Mouse (Mus musculus) neural tube, embryonic 11.5 days (tissue): Measurements from ENCODE around the gene Peak1. TPM values are rescaled to one million over a fixed set of nuclear protein-coding genes. Genes with fewer than 3 reads are reported as not detected.

Experiments used
- ATAC-seq: fragments of 200-750 bp; cut with Nextera tagmentation; 2 replicates; pipeline ENCODE4 v1.8.0; 2017; ENCODE audit warnings: moderate number of reproducible peaks, mild to moderate bottlenecking, moderate TSS enrichment, moderate library complexity; ENCODE audit not compliant: insufficient read depth, low FRiP score, low TSS enrichment
- DNase-seq: peaks from one replicate; pipeline ENCODE4 v3.0.0-alpha.2; 2015; ENCODE audit warnings: low spot score
- H3K27ac ChIP-seq: fragments of 300-500 bp; sonication (generic); 2 replicates; pipeline ENCODE4 v1.5.1; 2014; ENCODE audit warnings: low read depth, mild to moderate bottlenecking, low read length
- H3K27me3 ChIP-seq: fragments of 300-500 bp; sonication (generic); 2 replicates; pipeline ENCODE4 v1.6.1; 2014; ENCODE audit warnings: mild to moderate bottlenecking, low read length, mixed read lengths; ENCODE audit not compliant: control insufficient read depth, insufficient read depth
- H3K36me3 ChIP-seq: fragments of 300-500 bp; sonication (generic); 2 replicates; pipeline ENCODE4 v1.6.1; 2014; ENCODE audit warnings: mild to moderate bottlenecking, low read length, moderate library complexity, mixed read lengths; ENCODE audit not compliant: control insufficient read depth, insufficient read depth
- H3K4me1 ChIP-seq: fragments of 300-500 bp; sonication (generic); 2 replicates; pipeline ENCODE4 v1.6.1; 2014; ENCODE audit warnings: low read length, mixed read lengths; ENCODE audit not compliant: control insufficient read depth, insufficient read depth
- H3K4me2 ChIP-seq: fragments of 300-500 bp; sonication (generic); 2 replicates; pipeline ENCODE4 v1.6.1; 2014; ENCODE audit warnings: low read depth, mild to moderate bottlenecking, moderate library complexity
- H3K4me3 ChIP-seq: fragments of 300-500 bp; sonication (generic); 2 replicates; pipeline ENCODE4 v1.5.1; 2014; ENCODE audit warnings: low read depth, low read length
- H3K9ac ChIP-seq: fragments of 300-500 bp; sonication (generic); 2 replicates; pipeline ENCODE4 v1.6.1; 2014; ENCODE audit warnings: mild to moderate bottlenecking, low read length
- H3K9me3 ChIP-seq: fragments of 300-500 bp; sonication (generic); 2 replicates; pipeline ENCODE4 v1.6.1; 2016; ENCODE audit warnings: low read length; ENCODE audit not compliant: control insufficient read depth
- WGBS: fragments of 180-500 bp; shearing (Covaris S2); extraction: QIAGEN DNeasy Blood & Tissue Kit; methylation state at CpG from one replicate; pipeline ENCODE4 v1.1.7; 2014; 5-methylcytosine and 5-hydroxymethylcytosine counted together
- polyA plus RNA-seq: library from polyadenylated mRNA; unstranded; fragments of >200 nt; fragmentation: Nextera tagmentation; extraction: Ambion mirVana; gene quantifications from 2 replicates; pipeline ENCODE4 v1.2.1, GENCODE M21; 2014

The Peak1 gene
- polyA plus RNA-seq, 1 experiment from 2014 or later: 8.5 TPM

- DNase-seq (no peak), ATAC-seq (no peak)
- no peak overlapping the region for H3K9ac ChIP-seq
- WGBS: 96% methylated on average over 10 of the region's 10 CpGs
- peaks cover 6% of the 10 kb centered on the region for H3K9me3 ChIP-seq
- H3K4me1 ChIP-seq: no peaks in the 10 kb centered on the region
- H3K36me3 ChIP-seq: 0 out of 2 replicates have a peak, but pooled peaks cover 2% of the 10 kb centered on the region
- no peak overlapping the region for H3K4me2 ChIP-seq
- H3K4me3 ChIP-seq: no peak overlapping the region
- no peaks in the 10 kb centered on the region for H3K27me3 ChIP-seq
- H3K27ac ChIP-seq: no peak overlapping the region
Observed at GRCm38 (mm10) chr9:56258261-56258790, 159.5 kb downstream of the Peak1 start.

DNA sequence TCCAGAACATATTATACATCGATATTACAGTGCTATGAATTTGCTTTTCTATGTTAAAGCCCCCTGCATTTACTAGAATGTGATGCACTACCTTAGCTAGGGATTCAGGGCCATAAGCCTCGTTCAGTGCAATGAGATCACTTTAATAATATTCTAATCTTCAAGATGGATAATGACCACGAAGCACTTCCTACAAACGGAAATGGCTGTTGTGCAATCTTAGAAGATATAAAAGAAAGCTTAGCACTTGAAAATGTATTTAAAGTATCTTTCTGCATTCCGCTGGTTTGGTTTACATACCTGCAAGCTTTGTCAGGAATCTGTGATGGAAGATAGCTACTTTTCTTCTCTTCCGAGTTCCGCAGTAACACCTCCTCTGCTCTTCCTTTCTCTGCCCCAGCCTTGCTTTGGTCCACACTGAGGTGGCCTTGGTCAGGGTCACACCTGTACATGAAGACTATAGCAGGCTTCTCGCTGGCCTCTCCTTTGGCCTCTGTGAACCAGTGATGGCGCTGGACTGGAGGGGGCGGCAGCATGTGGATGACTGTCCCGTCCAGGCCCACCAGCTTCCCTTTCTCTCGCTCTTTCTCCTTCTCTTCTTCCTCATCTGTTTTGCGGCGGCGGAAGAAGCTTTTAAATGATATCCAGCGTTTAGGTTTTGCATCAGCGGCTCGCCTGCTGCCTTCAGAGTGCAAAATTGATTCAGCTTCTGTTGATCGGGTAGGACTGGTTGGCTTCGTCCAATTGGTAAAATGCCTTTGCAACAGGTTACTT lies 160.5 kb downstream of the Peak1 start:
- WGBS: 94% methylated on average over 20 of the region's 20 CpGs

GRCm38 (mm10) chr9:56255676-56256432 lies 162.0 kb downstream of the Peak1 start:
- no peak overlapping the region for H3K4me3 ChIP-seq
- ATAC-seq: no peak
- H3K9ac ChIP-seq: no peak overlapping the region
- DNase-seq: no peak
- H3K4me1 ChIP-seq: no peaks in the 10 kb centered on the region
- 0 out of 2 replicates have a peak, but pooled peaks cover 2% of the 10 kb centered on the region for H3K36me3 ChIP-seq
- no peak overlapping the region for H3K4me2 ChIP-seq
- H3K27ac ChIP-seq: no peak overlapping the region
- 89% methylated on average over 6 of the region's 6 CpGs for WGBS
- H3K9me3 ChIP-seq: peaks cover 6% of the 10 kb centered on the region
- no peaks in the 10 kb centered on the region for H3K27me3 ChIP-seq

More for the DNA sequence above, 160.5 kb downstream of the Peak1 start:
- Histone ChIP-seq H3K4me2 (no peak overlapping the region), H3K27me3 (no peaks in the 10 kb centered on the region), H3K36me3 (0 out of 2 replicates have a peak, but pooled peaks cover 2% of the 10 kb centered on the region), H3K27ac (no peak overlapping the region), H3K4me3 (no peak overlapping the region), H3K9me3 (peaks cover 6% of the 10 kb centered on the region), H3K4me1 (no peaks in the 10 kb centered on the region), H3K9ac (no peak overlapping the region)
- DNase-seq (no peak), ATAC-seq (no peak)

DNA sequence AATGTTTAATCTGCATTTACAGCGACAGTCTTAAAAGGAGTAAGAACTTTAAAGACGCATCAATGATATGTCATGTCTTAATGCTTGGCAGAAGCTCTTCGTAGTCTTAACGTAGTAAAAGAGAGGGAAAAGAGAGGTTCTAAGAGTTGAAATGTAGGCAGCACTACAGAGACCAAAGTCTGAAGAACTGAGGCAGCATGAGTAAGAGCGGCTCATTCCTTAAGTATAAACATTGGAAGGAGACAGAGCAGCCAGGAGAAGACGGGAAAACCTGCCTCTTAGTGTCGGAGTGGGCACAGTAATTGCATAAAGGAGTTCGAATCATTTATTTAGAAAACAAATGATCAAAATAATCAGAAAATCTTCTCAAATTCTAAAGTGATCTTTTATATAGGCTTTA lies 173.5 kb downstream of the Peak1 start:
- no peak for DNase-seq
- H3K4me3 ChIP-seq: no peak overlapping the region
- no peak overlapping the region for H3K9ac ChIP-seq
- no peak overlapping the region for H3K27ac ChIP-seq
- no peak for ATAC-seq
- no peaks in the 10 kb centered on the region for H3K36me3 ChIP-seq
- H3K9me3 ChIP-seq: no peaks in the 10 kb centered on the region
- no peaks in the 10 kb centered on the region for H3K27me3 ChIP-seq
- no peak overlapping the region for H3K4me2 ChIP-seq
- 88% methylated on average over 8 of the region's 8 CpGs for WGBS
- H3K4me1 ChIP-seq: no peaks in the 10 kb centered on the region

DNA sequence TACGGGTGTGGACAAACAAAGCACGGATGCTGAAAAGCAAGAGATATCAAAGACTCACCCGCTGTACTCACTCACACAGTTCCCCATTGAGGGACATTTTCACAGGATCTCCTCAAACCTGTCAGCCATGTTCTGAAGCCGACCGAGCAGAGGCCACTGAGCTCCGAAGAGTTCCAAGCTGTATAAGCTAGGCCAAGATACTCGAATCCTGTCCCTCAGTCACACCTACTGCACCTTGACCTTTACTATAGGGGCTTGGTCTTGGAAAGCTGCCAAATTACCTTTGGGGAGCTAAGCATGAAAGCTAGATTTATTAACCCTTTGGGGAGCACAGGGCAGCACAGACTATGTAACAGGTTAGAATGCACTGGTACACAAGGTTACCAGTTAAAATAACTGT lies 174.0 kb downstream of the Peak1 start:
- no peaks in the 10 kb centered on the region for H3K36me3 ChIP-seq
- H3K9ac ChIP-seq: no peak overlapping the region
- H3K27me3 ChIP-seq: no peaks in the 10 kb centered on the region
- DNase-seq (no peak), ATAC-seq (no peak)
- H3K4me3 ChIP-seq: no peak overlapping the region
- no peaks in the 10 kb centered on the region for H3K9me3 ChIP-seq
- 85% methylated on average over 7 of the region's 7 CpGs for WGBS
- no peak overlapping the region for H3K27ac ChIP-seq
- H3K4me1 ChIP-seq: no peaks in the 10 kb centered on the region
- no peak overlapping the region for H3K4me2 ChIP-seq

GRCm38 (mm10) chr9:56242686-56243085 lies 175.2 kb downstream of the Peak1 start:
- no peak overlapping the region for H3K4me2 ChIP-seq
- ATAC-seq: no peak
- H3K9ac ChIP-seq: no peak overlapping the region
- H3K27me3 ChIP-seq: no peaks in the 10 kb centered on the region
- no peak for DNase-seq
- no peaks in the 10 kb centered on the region for H3K9me3 ChIP-seq
- no peak overlapping the region for H3K27ac ChIP-seq
- H3K36me3 ChIP-seq: no peaks in the 10 kb centered on the region
- 69% methylated on average over 3 of the region's 3 CpGs for WGBS
- H3K4me1 ChIP-seq: no peaks in the 10 kb centered on the region
- H3K4me3 ChIP-seq: no peak overlapping the region

GRCm38 (mm10) chr9:56241076-56241475 lies 176.8 kb downstream of the Peak1 start:
- H3K27ac ChIP-seq: no peak overlapping the region
- DNase-seq (no peak), ATAC-seq (no peak)
- no peak overlapping the region for H3K4me2 ChIP-seq
- H3K36me3 ChIP-seq: no peaks in the 10 kb centered on the region
- no peak overlapping the region for H3K4me3 ChIP-seq
- 92% methylated on average over 5 of the region's 5 CpGs for WGBS
- H3K9me3 ChIP-seq: no peaks in the 10 kb centered on the region
- no peaks in the 10 kb centered on the region for H3K27me3 ChIP-seq
- H3K9ac ChIP-seq: no peak overlapping the region
- H3K4me1 ChIP-seq: no peaks in the 10 kb centered on the region

DNA sequence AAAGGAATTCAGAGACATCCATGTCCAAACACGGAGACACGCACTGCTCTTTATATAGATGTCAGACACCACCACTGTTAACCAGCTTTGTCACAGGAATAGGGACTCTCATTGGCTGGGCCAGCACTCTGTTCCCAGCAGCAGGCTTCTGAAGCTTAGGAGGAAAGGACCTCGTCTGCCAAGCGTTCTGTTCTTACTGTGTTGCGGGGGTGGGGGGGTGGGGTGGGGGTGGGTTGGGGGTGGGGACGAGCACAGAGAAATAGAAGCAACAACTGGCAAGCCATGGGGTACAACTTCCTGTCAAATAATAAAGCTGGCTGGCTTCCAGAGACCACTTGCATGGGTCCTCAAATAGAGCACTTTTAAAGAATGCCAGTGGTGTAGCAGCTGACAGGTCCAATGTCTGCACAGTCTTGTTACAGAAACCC lies 182.0 kb downstream of the Peak1 start:
- Histone ChIP-seq H3K27ac (no peak overlapping the region), H3K9me3 (no peaks in the 10 kb centered on the region), H3K36me3 (no peaks in the 10 kb centered on the region), H3K4me3 (no peak overlapping the region), H3K4me2 (no peak overlapping the region), H3K4me1 (no peaks in the 10 kb centered on the region), H3K9ac (no peak overlapping the region), H3K27me3 (no peaks in the 10 kb centered on the region)
- DNase-seq (no peak), ATAC-seq (no peak)
- 55% methylated on average over 6 of the region's 6 CpGs for WGBS
